8 mouse cellular contexts compared by ENCODE assay signal in the genomic region with DNA sequence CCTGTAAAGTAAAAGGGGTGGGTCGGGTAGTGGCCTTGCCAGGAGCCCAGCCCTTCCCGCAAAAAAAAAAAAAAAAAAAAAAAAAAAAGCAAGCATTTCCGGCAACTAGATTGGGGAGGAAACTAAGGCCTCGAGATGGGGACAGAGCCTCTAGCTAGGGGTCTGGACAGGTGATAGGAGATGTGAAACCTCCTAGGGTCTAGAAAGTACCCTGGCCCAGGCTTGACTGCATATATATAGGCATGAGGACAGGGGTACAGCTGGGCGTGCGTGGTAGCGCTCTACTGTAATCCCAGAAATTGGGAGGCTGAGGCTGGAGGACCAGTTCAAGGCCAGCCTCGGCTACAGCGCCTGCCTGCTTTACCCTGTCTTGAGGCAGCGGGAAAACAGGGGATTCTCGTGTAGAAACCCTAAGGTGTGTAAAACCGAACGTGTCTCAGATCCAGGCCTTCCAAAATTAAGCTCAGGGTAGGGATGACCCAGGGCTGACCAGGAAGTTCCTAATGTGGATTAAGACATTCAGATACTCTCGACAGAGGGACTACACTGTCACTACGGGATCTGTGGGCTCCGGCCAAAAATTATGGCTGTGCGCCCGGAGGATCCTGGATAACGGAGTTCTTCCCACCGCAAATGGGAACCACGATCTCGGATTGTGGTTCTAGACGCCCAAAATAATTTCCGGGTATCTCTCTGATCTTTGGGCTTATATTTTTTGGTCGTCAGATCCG. TPM values are rescaled to one million over a fixed set of nuclear protein-coding genes. Genes with fewer than 3 reads are reported as not detected.
DNase-seq lines count a peak whose midpoint lies in the region; ATAC-seq and TF ChIP-seq lines count a peak whose summit lies in the region.

No protein-coding gene starts in this region.

- no peaks in the 10 kb centered on the region for H3K9me3 ChIP-seq in embryonic facial prominence, embryonic 13.5 days
- H3K9me3 ChIP-seq in midbrain, embryonic 10.5 days (replicated peaks) = no peaks in the 10 kb centered on the region
- no peaks in the 10 kb centered on the region for H3K9me3 ChIP-seq in stomach, postnatal 0 days (ENCODE audit: control insufficient read depth, low read length)

- peak overlapping the region; percentile 84 for H3K9ac ChIP-seq in embryonic facial prominence, embryonic 13.5 days
- H3K9ac ChIP-seq in stomach, postnatal 0 days (ENCODE audit: low read length) = peak overlapping the region; percentile 91

- under 1% methylated on average over 26 of the region's 26 CpGs for WGBS in embryonic facial prominence, embryonic 13.5 days
- WGBS in midbrain, embryonic 10.5 days = under 1% methylated on average over 26 of the region's 26 CpGs
- WGBS in stomach, postnatal 0 days = 0% methylated on average over 26 of the region's 26 CpGs

- H3K27me3 ChIP-seq in embryonic facial prominence, embryonic 13.5 days = no peaks in the 10 kb centered on the region
- no peaks in the 10 kb centered on the region for H3K27me3 ChIP-seq in midbrain, embryonic 10.5 days (ENCODE audit: low read depth, poor library complexity, severe bottlenecking)
- H3K27me3 ChIP-seq in stomach, postnatal 0 days (ENCODE audit: control insufficient read depth, insufficient read depth, low read length) = no peaks in the 10 kb centered on the region

- peak overlapping the region; percentile 80 for H3K4me2 ChIP-seq in embryonic facial prominence, embryonic 13.5 days
- H3K4me2 ChIP-seq in stomach, postnatal 0 days (replicated peaks; ENCODE audit: low read depth) = peak overlapping the region; percentile 86

- DNase-seq in layer of hippocampus, adult 11-12 months (ENCODE audit: low spot score) = peak; percentile 46
- no peak for DNase-seq in layer of hippocampus, adult 9-11 months
- peak; percentile 55 for DNase-seq in adipocyte (ENCODE audit: low spot score)
- DNase-seq in heart, postnatal 14 days = peak; percentile 57 to 70
- peak; percentile 38 to 42 for DNase-seq in layer of hippocampus, postnatal 36 days
- peak; percentile 44 for DNase-seq in midbrain, embryonic 10.5 days (ENCODE audit: low spot score)
- DNase-seq in stomach, postnatal 0 days (ENCODE audit: low spot score) = peak; percentile 32

- peak overlapping the region; percentile 81 for H3K4me3 ChIP-seq in embryonic facial prominence, embryonic 13.5 days
- peak overlapping the region; percentile 83 for H3K4me3 ChIP-seq in midbrain, embryonic 10.5 days
- H3K4me3 ChIP-seq in stomach, postnatal 0 days (ENCODE audit: low read depth, low read length) = peak overlapping the region; percentile 82

- no peak for TF ChIP-seq CTCF in stomach, postnatal 0 days (IDR thresholded peaks at IDR 0.05; ENCODE audit: low read depth)

- peaks cover 21% of the 10 kb centered on the region for H3K4me1 ChIP-seq in embryonic facial prominence, embryonic 13.5 days
- H3K4me1 ChIP-seq in midbrain, embryonic 10.5 days = peaks cover 28% of the 10 kb centered on the region
- 0 out of 2 replicates have a peak, but pooled peaks cover 5% of the 10 kb centered on the region for H3K4me1 ChIP-seq in stomach, postnatal 0 days (replicated peaks; ENCODE audit: control insufficient read depth, insufficient read depth)

- peaks cover 31% of the 10 kb centered on the region for H3K36me3 ChIP-seq in embryonic facial prominence, embryonic 13.5 days
- H3K36me3 ChIP-seq in midbrain, embryonic 10.5 days = peaks cover 29% of the 10 kb centered on the region
- H3K36me3 ChIP-seq in stomach, postnatal 0 days (ENCODE audit: control insufficient read depth, insufficient read depth, low read length) = peaks cover 16% of the 10 kb centered on the region

- H3K27ac ChIP-seq in embryonic facial prominence, embryonic 13.5 days = peak overlapping the region; percentile 90
- H3K27ac ChIP-seq in midbrain, embryonic 10.5 days (replicated peaks) = peak overlapping the region; percentile 86
- peak overlapping the region; percentile 95 for H3K27ac ChIP-seq in stomach, postnatal 0 days (replicated peaks)

- intact Hi-C loops in heart, postnatal 14 days (cut with DNase I) = no loop called here

- ATAC-seq in embryonic facial prominence, embryonic 13.5 days (ENCODE audit: insufficient number of reproducible peaks, insufficient read depth, low FRiP score, low TSS enrichment, low read depth) = no peak
- ATAC-seq in stomach, postnatal 0 days (ENCODE audit: low FRiP score, low TSS enrichment) = peak; percentile 11; the same call in 1 of the 2 replicates

- no peak for TF ChIP-seq EP300 in stomach, postnatal 0 days (optimal IDR thresholded peaks at IDR 0.05)

RNA-seq across cellular contexts. Expression of a gene that starts 4.3 kb away (rescaled TPM):
- polyA plus RNA-seq in embryonic facial prominence, embryonic 13.5 days (2015; fragmentation: Nextera tagmentation; extraction: Ambion mirVana) = 92.0 and 110 TPM in 2 replicates
- 100 to 1,000 TPM; 285 to 301 TPM for total RNA-seq in heart, postnatal 14 days (2021)
- 100 to 1,000 TPM; 207 to 234 TPM for total RNA-seq in layer of hippocampus, postnatal 36 days (2021)
- 52.1 and 55.5 TPM in 2 replicates for polyA plus RNA-seq in midbrain, embryonic 10.5 days (2016; fragmentation: Nextera tagmentation; extraction: Ambion mirVana)
- polyA plus RNA-seq in stomach, postnatal 0 days (2015; fragmentation: Nextera tagmentation; extraction: Ambion mirVana) = 94.5 and 96.8 TPM in 2 replicates

RNA-seq across cellular contexts. Expression of a gene that starts 10.3 kb away (rescaled TPM):
- polyA plus RNA-seq in embryonic facial prominence, embryonic 13.5 days (2015; fragmentation: Nextera tagmentation; extraction: Ambion mirVana) = 3.7 and 4.7 TPM in 2 replicates
- total RNA-seq in heart, postnatal 14 days (2021) = 1,000 to 10,000 TPM; 1,873 to 1,882 TPM
- 1 to 10 TPM; 3.7 to 5.0 TPM for total RNA-seq in layer of hippocampus, postnatal 36 days (2021)
- polyA plus RNA-seq in midbrain, embryonic 10.5 days (2016; fragmentation: Nextera tagmentation; extraction: Ambion mirVana) = 4.1 and 7.2 TPM in 2 replicates
- 38.8 and 40.7 TPM in 2 replicates for polyA plus RNA-seq in stomach, postnatal 0 days (2015; fragmentation: Nextera tagmentation; extraction: Ambion mirVana)

RNA-seq across cellular contexts. Expression of a gene that starts 24.7 kb away (rescaled TPM):
- 23.7 and 24.2 TPM in 2 replicates for polyA plus RNA-seq in embryonic facial prominence, embryonic 13.5 days (2015; fragmentation: Nextera tagmentation; extraction: Ambion mirVana)
- 10 to 100 TPM; 29.6 to 34.9 TPM for total RNA-seq in heart, postnatal 14 days (2021)
- total RNA-seq in layer of hippocampus, postnatal 36 days (2021) = 10 to 100 TPM; 53.8 to 54.8 TPM
- 17.0 and 21.2 TPM in 2 replicates for polyA plus RNA-seq in midbrain, embryonic 10.5 days (2016; fragmentation: Nextera tagmentation; extraction: Ambion mirVana)
- 4.2 and 5.4 TPM in 2 replicates for polyA plus RNA-seq in stomach, postnatal 0 days (2015; fragmentation: Nextera tagmentation; extraction: Ambion mirVana)

RNA-seq across cellular contexts. Expression of a gene that starts 37.5 kb away (rescaled TPM):
- polyA plus RNA-seq in embryonic facial prominence, embryonic 13.5 days (2015; fragmentation: Nextera tagmentation; extraction: Ambion mirVana) = 180 and 201 TPM in 2 replicates
- total RNA-seq in heart, postnatal 14 days (2021) = 10 to 100 TPM; 52.8 to 55.5 TPM
- total RNA-seq in layer of hippocampus, postnatal 36 days (2021) = 10 to 100 TPM; 53.1 to 65.2 TPM
- polyA plus RNA-seq in midbrain, embryonic 10.5 days (2016; fragmentation: Nextera tagmentation; extraction: Ambion mirVana) = 155 and 162 TPM in 2 replicates
- polyA plus RNA-seq in stomach, postnatal 0 days (2015; fragmentation: Nextera tagmentation; extraction: Ambion mirVana) = 98.2 and 106 TPM in 2 replicates

RNA-seq across cellular contexts. Expression of a gene that starts 37.8 kb away (rescaled TPM):
- polyA plus RNA-seq in embryonic facial prominence, embryonic 13.5 days (2015; fragmentation: Nextera tagmentation; extraction: Ambion mirVana) = 213 and 214 TPM in 2 replicates
- 10 to 100 TPM; 47.4 to 60.8 TPM for total RNA-seq in heart, postnatal 14 days (2021)
- total RNA-seq in layer of hippocampus, postnatal 36 days (2021) = 100 to 1,000 TPM; 118 to 127 TPM
- 274 and 283 TPM in 2 replicates for polyA plus RNA-seq in midbrain, embryonic 10.5 days (2016; fragmentation: Nextera tagmentation; extraction: Ambion mirVana)
- polyA plus RNA-seq in stomach, postnatal 0 days (2015; fragmentation: Nextera tagmentation; extraction: Ambion mirVana) = 149 and 153 TPM in 2 replicates
